Mouse (Mus musculus) lung, adult 2 months (tissue): ENCODE measurements around the gene Spib.

ENCODE experiments used
- CTCF ChIP-seq: fragments of 200-500 bp; IDR thresholded peaks from 2 replicates; pipeline ENCODE4 v1.5.1; 2011; ENCODE audit warnings: mild to moderate bottlenecking, low read length, control low read depth; ENCODE audit not compliant: insufficient read depth
- POLR2A ChIP-seq: fragments of 200-500 bp; IDR thresholded peaks from 2 replicates; pipeline ENCODE4 v1.6.1; 2011; ENCODE audit warnings: low read depth, mild to moderate bottlenecking, control low read depth, low read length, borderline replicate concordance; ENCODE audit errors: extremely low read depth

- TF ChIP-seq POLR2A = no peak
- TF ChIP-seq CTCF = no peak
Measured at GRCm38 (mm10) chr7:44498922-44499321, 32.9 kb downstream of the Spib start.
